Mouse (Mus musculus): Measurements from ENCODE around the gene Helb. TPM values are rescaled to one million over a fixed set of nuclear protein-coding genes. Genes with fewer than 3 reads are reported as not detected.
"Not testable (repeated sequence)": the region's sequence is repeated elsewhere in the genome, so short reads cannot be mapped to it uniquely, and the experiment has no call there.

Gene Helb
- polyA plus RNA-seq, 1 experiment from 2014 or later: 4.8 TPM

DNA sequence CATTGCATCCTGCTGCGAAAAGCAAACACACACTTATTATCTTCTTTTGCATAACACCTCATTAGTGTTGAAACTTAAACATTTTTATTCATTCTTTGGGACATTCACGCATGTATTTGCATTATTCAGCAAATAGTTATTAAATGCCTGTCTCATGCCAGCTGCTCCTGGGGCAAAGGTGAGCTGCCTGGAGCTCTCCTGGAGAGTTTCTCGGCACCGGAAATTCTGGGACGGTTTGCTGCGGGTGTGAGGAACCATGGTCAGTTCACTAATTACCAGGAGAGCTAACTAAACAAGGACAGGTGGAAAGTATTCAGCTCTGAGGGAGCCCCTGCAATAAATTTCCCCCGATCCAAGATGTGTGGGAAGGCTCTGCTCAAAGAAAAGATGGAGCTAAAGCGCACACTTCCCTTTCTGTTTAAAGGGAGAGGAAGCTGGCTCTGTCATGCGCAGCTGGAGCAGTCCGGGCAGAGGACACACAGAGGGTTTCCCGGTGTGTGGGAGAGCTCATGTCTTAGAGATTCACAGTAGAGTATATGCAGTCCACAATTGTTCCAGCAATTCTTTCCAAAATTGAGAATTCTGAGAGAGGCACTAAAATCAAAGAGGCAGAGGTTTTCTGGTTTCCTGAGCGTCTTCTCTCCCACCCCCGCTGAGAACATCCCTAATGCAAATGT, 16.0 kb upstream of the Helb start:
- H3K9me3 ChIP-seq (ENCODE audit: control insufficient read depth, low read length): no peaks in the 10 kb centered on the region
- no peak for ATAC-seq (ENCODE audit: low FRiP score, low TSS enrichment)
- peak overlapping the region; percentile 8; the same call in 1 of the 2 replicates for H3K4me3 ChIP-seq (ENCODE audit: low read length)
- H3K4me1 ChIP-seq (ENCODE audit: control insufficient read depth, insufficient read depth, low read length): no peaks in the 10 kb centered on the region
- no peak overlapping the region for H3K27ac ChIP-seq (ENCODE audit: low read depth, low read length)
- WGBS: 29% methylated on average over 13 of the region's 13 CpGs
- no peak overlapping the region for H3K9ac ChIP-seq (ENCODE audit: low read depth, low read length)
- peak overlapping the region; percentile 27 for H3K4me2 ChIP-seq (replicated peaks; ENCODE audit: low read depth, low read length)
- H3K36me3 ChIP-seq (ENCODE audit: control insufficient read depth, insufficient read depth, low read length): no peaks in the 10 kb centered on the region
- H3K27me3 ChIP-seq (ENCODE audit: control insufficient read depth, insufficient read depth, low read length): no peaks in the 10 kb centered on the region

DNA sequence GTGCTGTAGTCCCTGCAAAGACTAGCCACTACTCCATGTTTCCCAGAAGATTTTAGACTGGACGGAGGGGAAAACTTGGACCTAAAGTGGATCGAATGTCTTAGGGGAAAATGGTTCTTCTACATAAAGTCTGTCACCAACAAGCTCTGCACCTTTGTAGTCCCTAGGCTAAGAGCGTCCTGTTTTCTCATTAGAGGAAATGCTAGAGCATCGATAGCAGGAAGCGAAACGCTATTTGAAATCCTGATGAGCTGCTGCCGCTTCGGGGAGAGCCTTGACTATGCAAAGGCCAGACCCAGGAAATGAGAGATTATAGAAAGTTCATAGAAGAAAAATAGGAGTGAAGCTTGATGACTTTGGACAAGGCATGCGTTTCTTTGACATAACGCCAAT, 12.7 kb upstream of the Helb start:
- Histone ChIP-seq H3K4me3 (ENCODE audit: low read length) (no peak overlapping the region), H3K36me3 (ENCODE audit: control insufficient read depth, insufficient read depth, low read length) (no peaks in the 10 kb centered on the region), H3K9me3 (ENCODE audit: control insufficient read depth, low read length) (no peaks in the 10 kb centered on the region), H3K9ac (ENCODE audit: low read depth, low read length) (no peak overlapping the region), H3K27ac (ENCODE audit: low read depth, low read length) (no peak overlapping the region), H3K4me2 (replicated peaks; ENCODE audit: low read depth, low read length) (no peak overlapping the region), H3K27me3 (ENCODE audit: control insufficient read depth, insufficient read depth, low read length) (no peaks in the 10 kb centered on the region), H3K4me1 (ENCODE audit: control insufficient read depth, insufficient read depth, low read length) (no peaks in the 10 kb centered on the region)
- no peak for ATAC-seq (ENCODE audit: low FRiP score, low TSS enrichment)
- WGBS: 72% methylated on average over 10 of the region's 10 CpGs

DNA sequence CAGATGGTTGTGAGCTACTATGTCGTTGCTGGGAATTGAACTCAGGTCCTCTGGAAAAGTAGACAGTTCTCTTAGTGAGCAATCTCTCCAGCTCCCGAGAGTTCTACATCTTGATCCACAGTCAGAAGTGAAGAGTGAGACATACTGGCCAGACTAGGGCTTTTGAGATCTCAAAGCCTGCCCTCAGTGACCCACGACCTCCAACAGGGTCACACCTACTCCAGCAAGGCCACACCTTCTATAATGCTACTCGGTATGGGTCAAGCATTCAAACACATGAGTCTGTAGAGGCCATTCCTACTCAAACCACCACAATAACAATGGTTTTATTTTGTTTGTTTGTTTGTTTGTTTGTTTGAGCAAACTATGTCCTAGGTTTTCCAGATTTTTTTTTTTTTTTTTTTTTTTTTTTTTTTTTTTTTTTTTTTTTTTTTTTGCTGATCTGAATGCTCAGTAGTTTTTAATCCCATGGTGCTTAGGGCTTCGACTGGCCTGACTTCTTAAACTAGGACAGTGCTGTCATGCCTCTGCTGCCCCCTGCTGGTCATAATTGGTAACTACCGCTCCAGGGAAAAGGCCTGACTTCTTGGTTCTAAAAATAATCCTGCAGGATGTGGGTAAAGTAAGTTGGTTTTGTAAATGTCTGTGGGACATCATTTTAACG, 12.1 kb upstream of the Helb start:
- H3K9ac ChIP-seq (ENCODE audit: low read depth, low read length): no peak overlapping the region
- 52% methylated on average over 7 of the region's 7 CpGs for WGBS
- no peaks in the 10 kb centered on the region for H3K27me3 ChIP-seq (ENCODE audit: control insufficient read depth, insufficient read depth, low read length)
- ATAC-seq (ENCODE audit: low FRiP score, low TSS enrichment): peak; percentile 71; the same call in 1 of the 2 replicates
- H3K4me1 ChIP-seq (ENCODE audit: control insufficient read depth, insufficient read depth, low read length): no peaks in the 10 kb centered on the region
- H3K27ac ChIP-seq (ENCODE audit: low read depth, low read length): no peak overlapping the region
- H3K4me3 ChIP-seq (ENCODE audit: low read length): no peak overlapping the region
- H3K9me3 ChIP-seq (ENCODE audit: control insufficient read depth, low read length): no peaks in the 10 kb centered on the region
- H3K4me2 ChIP-seq (replicated peaks; ENCODE audit: low read depth, low read length): no peak overlapping the region
- H3K36me3 ChIP-seq (ENCODE audit: control insufficient read depth, insufficient read depth, low read length): no peaks in the 10 kb centered on the region

DNA sequence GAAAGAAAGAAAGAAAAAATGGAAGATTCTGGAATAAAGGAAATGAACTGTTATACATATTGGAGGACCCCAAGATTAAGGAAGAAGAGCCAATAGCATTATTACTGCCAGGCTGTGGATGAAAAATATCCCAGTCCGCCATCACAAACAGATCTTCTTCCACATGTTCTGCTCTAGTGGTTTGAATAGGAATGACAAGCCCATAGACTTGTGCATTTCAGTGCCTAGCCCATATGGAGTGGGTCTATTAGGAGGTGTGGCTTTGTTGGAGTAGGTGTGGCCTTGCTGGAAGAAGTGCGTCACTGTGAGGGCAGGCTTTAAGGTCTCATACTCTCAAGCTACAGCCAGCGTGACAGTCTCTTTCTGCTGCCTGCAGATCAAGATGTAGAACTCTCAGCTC, 10.9 kb upstream of the Helb start:
- no peak for ATAC-seq (ENCODE audit: low FRiP score, low TSS enrichment)
- Histone ChIP-seq H3K4me1 (ENCODE audit: control insufficient read depth, insufficient read depth, low read length) (no peaks in the 10 kb centered on the region), H3K36me3 (ENCODE audit: control insufficient read depth, insufficient read depth, low read length) (no peaks in the 10 kb centered on the region), H3K27me3 (ENCODE audit: control insufficient read depth, insufficient read depth, low read length) (no peaks in the 10 kb centered on the region), H3K4me2 (replicated peaks; ENCODE audit: low read depth, low read length) (no peak overlapping the region), H3K9ac (ENCODE audit: low read depth, low read length) (no peak overlapping the region), H3K9me3 (ENCODE audit: control insufficient read depth, low read length) (no peaks in the 10 kb centered on the region), H3K27ac (ENCODE audit: low read depth, low read length) (no peak overlapping the region), H3K4me3 (ENCODE audit: low read length) (no peak overlapping the region)
- WGBS: 88% methylated on average over 3 of the region's 3 CpGs

DNA sequence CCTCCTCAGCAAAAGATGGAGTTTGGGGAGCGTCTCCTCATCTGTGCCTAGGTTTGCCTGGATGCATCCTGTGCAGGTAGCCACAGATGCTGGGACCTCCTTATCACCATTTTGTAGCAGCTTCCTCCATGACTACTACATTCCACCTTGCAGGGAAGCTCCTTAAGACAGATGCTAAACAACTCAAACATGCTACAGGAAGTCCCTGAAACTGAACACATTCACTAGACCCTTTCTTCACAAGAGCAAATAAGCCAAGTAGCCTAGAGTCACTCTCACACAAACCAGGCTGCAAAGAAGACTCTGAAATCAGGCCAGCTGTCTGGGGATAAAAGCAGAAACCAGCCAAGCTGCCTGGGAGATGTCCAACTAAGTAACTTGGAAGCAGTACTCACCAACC, 2.5 kb upstream of the Helb start:
- ATAC-seq (ENCODE audit: low FRiP score, low TSS enrichment): no peak
- Histone ChIP-seq H3K27me3 (ENCODE audit: control insufficient read depth, insufficient read depth, low read length) (no peaks in the 10 kb centered on the region), H3K9me3 (ENCODE audit: control insufficient read depth, low read length) (no peaks in the 10 kb centered on the region), H3K4me2 (replicated peaks; ENCODE audit: low read depth, low read length) (no peak overlapping the region), H3K36me3 (ENCODE audit: control insufficient read depth, insufficient read depth, low read length) (no peaks in the 10 kb centered on the region), H3K4me3 (ENCODE audit: low read length) (no peak overlapping the region), H3K27ac (ENCODE audit: low read depth, low read length) (no peak overlapping the region), H3K9ac (ENCODE audit: low read depth, low read length) (no peak overlapping the region), H3K4me1 (ENCODE audit: control insufficient read depth, insufficient read depth, low read length) (no peaks in the 10 kb centered on the region)
- WGBS: 88% methylated on average over 1 of the region's 1 CpGs

DNA sequence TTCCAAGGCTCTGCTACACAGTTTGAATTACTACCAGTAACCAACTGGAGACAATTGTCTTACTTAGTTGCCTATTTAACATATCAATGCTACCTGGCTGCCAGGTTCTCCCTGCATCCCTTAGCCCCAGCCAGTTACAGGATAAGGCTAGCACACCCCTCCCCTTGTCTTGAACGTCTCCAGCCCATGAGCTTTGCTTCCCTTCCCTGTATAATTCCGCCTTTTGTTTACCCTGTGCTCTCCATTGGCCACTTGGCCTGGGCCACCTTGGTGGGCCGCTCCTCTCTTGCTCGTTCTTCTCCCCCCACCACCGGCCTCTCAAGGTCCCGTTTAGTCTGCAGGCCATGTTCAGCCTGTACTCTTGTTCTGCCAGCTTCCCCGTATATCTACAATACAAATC, 1.7 kb upstream of the Helb start:
- no peak for ATAC-seq (ENCODE audit: low FRiP score, low TSS enrichment)
- WGBS: 52% methylated on average over 7 of the region's 7 CpGs

DNA sequence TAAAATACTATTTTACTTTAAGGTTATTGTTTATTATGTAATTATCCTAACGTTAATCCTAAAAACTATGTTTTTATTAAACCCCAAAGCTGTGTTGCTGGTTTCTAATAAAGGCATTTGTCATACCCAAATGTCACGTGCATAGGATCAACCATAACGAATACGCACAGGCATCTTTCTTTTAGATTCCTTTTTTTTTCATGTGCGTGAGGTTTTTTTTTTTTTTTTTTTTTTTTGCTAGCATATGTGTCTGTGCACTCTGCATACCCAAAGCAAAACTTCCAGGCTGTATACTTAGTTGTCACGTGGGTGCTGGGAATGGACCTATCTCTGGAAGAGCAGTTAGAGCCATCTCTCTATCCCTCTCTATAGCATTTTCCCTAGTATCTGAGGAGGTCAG, 1.2 kb upstream of the Helb start:
- H3K4me1 ChIP-seq (ENCODE audit: control insufficient read depth, insufficient read depth, low read length): no peaks in the 10 kb centered on the region
- H3K36me3 ChIP-seq (ENCODE audit: control insufficient read depth, insufficient read depth, low read length): no peaks in the 10 kb centered on the region
- H3K4me3 ChIP-seq (ENCODE audit: low read length): no peak overlapping the region
- H3K9me3 ChIP-seq (ENCODE audit: control insufficient read depth, low read length): no peaks in the 10 kb centered on the region
- H3K9ac ChIP-seq (ENCODE audit: low read depth, low read length): no peak overlapping the region
- H3K27me3 ChIP-seq (ENCODE audit: control insufficient read depth, insufficient read depth, low read length): no peaks in the 10 kb centered on the region
- no peak for ATAC-seq (ENCODE audit: low FRiP score, low TSS enrichment)
- 80% methylated on average over 6 of the region's 6 CpGs for WGBS
- no peak overlapping the region for H3K4me2 ChIP-seq (replicated peaks; ENCODE audit: low read depth, low read length)
- no peak overlapping the region for H3K27ac ChIP-seq (ENCODE audit: low read depth, low read length)

More for the DNA sequence above, 1.7 kb upstream of the Helb start:
- Histone ChIP-seq H3K4me2 (replicated peaks; ENCODE audit: low read depth, low read length) (no peak overlapping the region), H3K4me1 (ENCODE audit: control insufficient read depth, insufficient read depth, low read length) (no peaks in the 10 kb centered on the region), H3K27ac (ENCODE audit: low read depth, low read length) (no peak overlapping the region), H3K27me3 (ENCODE audit: control insufficient read depth, insufficient read depth, low read length) (no peaks in the 10 kb centered on the region), H3K9me3 (ENCODE audit: control insufficient read depth, low read length) (no peaks in the 10 kb centered on the region), H3K4me3 (ENCODE audit: low read length) (no peak overlapping the region), H3K9ac (ENCODE audit: low read depth, low read length) (no peak overlapping the region), H3K36me3 (ENCODE audit: control insufficient read depth, insufficient read depth, low read length) (no peaks in the 10 kb centered on the region)

DNA sequence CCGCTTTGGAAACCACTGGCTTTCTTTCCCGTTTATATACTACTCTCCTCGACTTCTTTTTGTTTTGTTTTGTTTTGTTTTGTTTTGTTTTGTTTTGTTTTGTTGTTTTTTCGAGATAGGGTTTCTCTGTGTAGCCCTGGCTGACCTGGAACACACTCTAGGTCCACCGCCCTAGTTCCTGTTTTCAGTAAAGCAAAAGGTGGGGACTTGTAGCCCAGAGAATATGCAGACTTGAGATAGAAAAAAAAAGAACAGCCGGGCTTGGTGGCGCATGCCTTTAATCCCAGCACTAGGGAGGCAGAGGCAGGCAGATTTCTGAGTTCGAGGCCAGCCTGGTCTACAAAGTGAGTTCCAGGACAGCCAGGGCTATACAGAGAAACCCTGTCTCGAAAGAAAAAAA, 695 bp upstream of the Helb start:
- H3K9ac ChIP-seq (ENCODE audit: low read depth, low read length): peak overlapping the region; percentile 38; the same call in 1 of the 2 replicates
- ATAC-seq (ENCODE audit: low FRiP score, low TSS enrichment); H3K27me3 ChIP-seq (ENCODE audit: control insufficient read depth, insufficient read depth, low read length): not testable (repeated sequence)

DNA sequence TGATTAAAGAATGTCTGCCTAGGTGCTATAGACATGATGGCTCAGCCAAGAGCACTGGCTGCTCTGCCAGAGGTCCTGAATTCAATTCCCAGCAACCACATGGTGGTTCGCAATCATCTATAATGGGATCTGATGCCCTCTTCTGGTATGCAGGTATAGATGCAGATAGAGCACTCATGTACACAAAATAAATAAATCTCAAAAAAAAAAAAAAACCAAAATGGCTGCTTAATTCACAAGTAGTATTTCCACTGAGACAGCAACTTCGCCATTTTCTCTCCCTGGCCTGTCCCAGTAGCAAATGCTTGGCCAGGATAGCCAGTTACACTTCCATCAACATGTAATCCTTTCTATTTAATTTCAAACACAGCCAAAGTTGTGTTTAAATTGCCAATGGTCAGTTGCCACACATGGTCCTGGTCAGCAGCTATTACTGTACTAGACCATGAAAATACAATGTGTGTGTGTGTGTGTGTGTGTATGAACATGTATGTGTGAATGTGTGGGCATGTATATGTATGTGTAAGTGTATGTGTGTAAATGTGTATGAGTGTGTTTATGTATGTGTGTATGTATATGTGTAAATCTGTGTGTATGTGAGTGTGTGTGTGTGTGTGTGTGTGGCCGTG, 982 bp downstream of the Helb start:
- Histone ChIP-seq H3K9ac (ENCODE audit: low read depth, low read length) (no peak overlapping the region; the same call in 1 of the 2 replicates), H3K27me3 (ENCODE audit: control insufficient read depth, insufficient read depth, low read length) (no peaks in the 10 kb centered on the region), H3K9me3 (ENCODE audit: control insufficient read depth, low read length) (no peaks in the 10 kb centered on the region), H3K36me3 (ENCODE audit: control insufficient read depth, insufficient read depth, low read length) (no peaks in the 10 kb centered on the region), H3K4me2 (replicated peaks; ENCODE audit: low read depth, low read length) (peak overlapping the region; percentile 79), H3K4me3 (ENCODE audit: low read length) (peak overlapping the region; percentile 77), H3K27ac (ENCODE audit: low read depth, low read length) (no peak overlapping the region), H3K4me1 (ENCODE audit: control insufficient read depth, insufficient read depth, low read length) (no peaks in the 10 kb centered on the region)
- no peak for ATAC-seq (ENCODE audit: low FRiP score, low TSS enrichment)
- WGBS: 87% methylated on average over 3 of the region's 3 CpGs

More for the DNA sequence above, 695 bp upstream of the Helb start:
- H3K36me3 ChIP-seq (ENCODE audit: control insufficient read depth, insufficient read depth, low read length); H3K4me1 ChIP-seq (ENCODE audit: control insufficient read depth, insufficient read depth, low read length); H3K9me3 ChIP-seq (ENCODE audit: control insufficient read depth, low read length); H3K27ac ChIP-seq (ENCODE audit: low read depth, low read length): not testable (repeated sequence)
- H3K4me3 ChIP-seq (ENCODE audit: low read length): peak overlapping the region; percentile 77; the same call in 1 of the 2 replicates
- WGBS: 70% methylated on average over 9 of the region's 9 CpGs
- H3K4me2 ChIP-seq (replicated peaks; ENCODE audit: low read depth, low read length): peak overlapping the region; percentile 79
